Mouse (Mus musculus) layer of hippocampus, postnatal 36 days (tissue): Measurements from ENCODE around the gene Bard1. TPM values are rescaled to one million over a fixed set of nuclear protein-coding genes. Genes with fewer than 3 reads are reported as not detected.

ENCODE experiments used
- DNase-seq, 2 experiments: peaks; one replicate each; pipeline ENCODE4 v3.0.0; 2022
- total RNA-seq, 2 experiments: library from RNA; stranded (reverse); gene quantifications; 2 replicates each; pipeline ENCODE4 v1.2.3; 2021

Bard1 gene
- total RNA-seq, 2 experiments from 2014 or later, result 0.55 to 0.66 TPM

DNA sequence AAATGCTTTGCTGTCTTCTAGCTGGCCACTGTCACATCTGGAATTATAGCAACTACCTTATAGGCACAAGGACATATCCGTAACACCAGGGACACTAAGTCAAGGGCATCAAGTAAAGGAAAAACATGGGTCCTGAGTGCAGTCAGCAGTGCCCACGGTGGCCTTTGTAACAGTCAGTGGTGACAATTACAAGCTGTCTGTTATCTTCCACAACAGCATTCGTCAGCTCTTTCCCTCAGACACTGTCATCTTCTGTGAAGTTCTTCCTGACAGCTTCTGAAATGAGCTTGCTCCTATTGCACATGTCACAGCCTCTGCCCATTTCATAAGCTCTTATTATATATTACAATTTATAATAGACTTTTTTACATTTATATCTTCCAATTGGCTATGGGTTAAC is 50.7 kb downstream of the Bard1 start:
- DNase-seq, result no peak

DNA sequence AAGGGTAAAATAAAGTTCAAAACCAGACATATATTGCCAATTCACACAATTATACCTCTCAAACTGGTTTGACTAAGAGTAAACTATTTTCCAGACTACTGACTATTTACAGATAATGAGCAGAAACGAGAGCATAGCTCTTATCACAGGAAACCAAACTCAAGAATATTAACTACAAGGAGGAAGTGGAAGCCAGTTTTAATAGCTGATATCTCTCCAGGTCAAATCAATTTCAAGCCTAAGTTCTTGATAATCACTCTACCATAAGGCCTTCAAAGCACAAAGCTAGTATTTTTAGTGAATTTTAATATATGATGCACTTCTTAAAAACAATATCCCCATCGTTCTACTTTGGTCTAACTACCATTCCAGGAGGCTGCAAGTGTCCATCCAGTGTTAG is 57.8 kb downstream of the Bard1 start:
- no peak for DNase-seq

DNA sequence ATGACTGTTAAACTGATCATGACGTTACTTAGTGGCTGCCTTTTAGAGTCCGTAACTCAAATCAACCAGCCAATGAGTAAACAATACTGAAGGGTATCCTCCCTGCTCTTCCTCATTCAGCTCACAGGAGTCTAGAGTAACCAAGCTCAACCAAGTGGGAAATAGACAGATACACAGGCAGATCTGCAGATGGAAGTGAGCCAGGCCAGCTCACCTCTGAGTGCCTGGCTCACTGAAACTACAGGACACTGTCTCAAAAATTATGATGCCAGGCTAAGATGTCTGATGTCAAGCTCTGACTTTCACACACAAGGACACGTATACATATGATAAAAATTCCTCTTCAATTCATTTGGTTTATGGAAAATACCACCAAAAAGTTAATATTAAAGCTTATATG is 59.0 kb downstream of the Bard1 start:
- no peak for DNase-seq

DNA sequence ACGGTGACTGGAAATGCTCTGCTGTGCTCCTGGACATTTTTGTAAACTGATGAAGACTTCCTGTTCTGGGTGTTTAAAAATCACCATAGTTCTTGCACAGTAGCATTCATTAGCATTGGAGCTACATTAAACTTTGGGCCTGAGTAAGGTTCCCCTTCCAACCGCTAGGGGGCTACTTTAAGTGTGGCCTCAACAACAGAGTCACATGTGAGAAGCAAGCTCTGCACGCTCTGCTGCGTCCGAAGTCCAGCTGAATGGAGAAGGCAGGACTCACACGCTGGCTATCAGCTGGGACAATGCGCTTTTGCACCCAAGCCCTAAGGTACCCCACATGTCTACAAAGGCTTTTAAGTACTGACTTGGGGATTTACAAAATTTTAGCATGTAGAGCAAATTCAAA is 65.9 kb downstream of the Bard1 start:
- no peak for DNase-seq

DNA sequence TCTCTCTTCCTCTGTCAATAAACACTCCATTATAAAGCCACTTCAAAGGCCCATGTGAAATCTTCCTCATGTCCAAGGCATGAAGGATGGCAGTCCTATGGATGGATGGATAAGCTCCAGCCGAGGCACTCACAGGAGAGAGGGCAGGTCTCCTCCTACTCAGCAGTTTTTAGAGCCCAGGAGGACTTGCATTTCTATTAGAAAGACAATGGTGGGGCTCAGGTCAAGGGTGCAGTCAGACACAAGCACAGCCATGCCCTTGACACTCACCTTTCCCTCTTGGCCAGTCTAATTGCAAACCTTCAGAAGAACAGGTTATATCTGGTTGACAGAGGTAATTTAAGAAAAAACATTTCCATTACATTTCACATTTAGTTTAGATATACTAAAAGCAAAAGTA is 67.4 kb downstream of the Bard1 start:
- DNase-seq, result no peak

DNA sequence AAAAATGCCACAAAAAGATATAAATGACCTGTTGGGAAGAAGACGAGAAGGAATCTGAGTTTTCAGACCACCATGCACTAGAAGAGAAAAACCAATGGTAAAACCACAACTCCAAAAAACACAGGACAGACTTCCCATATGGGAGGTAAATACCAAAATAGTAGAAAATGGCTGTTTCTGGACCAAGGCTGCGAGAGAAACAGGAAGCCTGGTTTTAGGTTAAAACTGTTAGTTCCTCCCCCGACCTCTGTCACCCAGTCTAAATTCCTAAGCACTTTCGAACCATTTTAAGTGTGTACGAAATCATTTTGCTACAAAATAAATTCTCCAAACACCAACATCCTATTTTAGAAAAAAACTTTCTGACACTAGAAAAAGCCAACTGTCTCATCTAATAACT is 80.2 kb downstream of the Bard1 start:
- DNase-seq, result no peak

DNA sequence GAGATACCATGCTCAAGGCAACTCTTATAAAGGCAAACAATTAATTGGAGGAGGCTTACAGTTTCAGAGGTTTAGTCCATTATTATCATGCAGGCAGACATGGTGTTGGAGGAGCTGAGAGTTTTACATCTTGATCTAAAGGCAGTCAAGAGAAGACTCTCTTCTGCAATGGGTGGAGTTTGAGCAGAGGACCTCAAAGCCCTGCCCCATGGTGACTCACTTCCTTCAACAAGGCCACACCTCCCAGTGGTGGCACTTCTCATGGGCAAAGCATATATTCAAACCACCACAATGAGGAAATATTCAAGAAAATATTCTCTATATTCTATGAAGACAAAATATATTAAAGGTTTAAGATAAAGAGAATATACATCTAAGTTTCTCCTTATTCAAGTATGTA is 88.6 kb downstream of the Bard1 start:
- DNase-seq, result no peak

DNA sequence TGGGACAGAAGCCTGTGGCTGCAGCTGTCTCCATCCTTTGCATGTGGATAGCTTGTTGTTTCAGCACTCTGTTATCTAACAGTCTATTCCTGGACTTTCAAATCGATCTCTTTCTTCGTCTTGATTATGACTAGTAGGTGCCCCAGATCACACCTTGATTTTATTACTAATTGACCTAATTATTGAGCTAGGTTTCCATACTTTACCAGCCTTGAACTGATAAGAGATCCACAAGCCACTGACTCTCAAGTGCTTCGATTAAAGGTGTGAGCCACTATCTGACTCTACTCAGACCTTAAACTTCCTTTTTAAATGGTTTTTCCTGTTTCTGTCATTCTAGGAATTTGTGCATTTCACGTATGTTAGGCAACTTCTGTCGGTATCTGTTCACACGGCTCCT is 96.9 kb downstream of the Bard1 start:
- DNase-seq, result no peak

DNA sequence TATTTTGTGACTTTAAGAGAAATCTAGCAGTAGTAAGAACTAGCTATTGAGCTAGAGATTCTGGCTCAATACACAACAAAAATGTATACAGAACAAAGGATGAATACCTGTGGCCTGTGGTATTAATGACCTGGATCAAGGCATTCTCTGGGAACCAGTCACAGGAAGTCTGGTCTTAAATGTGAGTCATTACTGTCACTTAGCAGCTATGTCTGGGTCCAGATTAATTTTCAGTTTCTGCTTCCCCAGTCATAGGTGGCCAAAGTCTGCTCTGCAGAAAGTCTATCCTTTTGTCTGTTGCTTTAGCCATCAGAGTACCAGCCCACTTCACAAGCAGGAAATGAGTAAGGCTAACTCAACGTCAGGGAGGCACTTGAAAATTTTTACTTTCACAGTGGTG is 98.8 kb downstream of the Bard1 start:
- DNase-seq, result no peak

DNA sequence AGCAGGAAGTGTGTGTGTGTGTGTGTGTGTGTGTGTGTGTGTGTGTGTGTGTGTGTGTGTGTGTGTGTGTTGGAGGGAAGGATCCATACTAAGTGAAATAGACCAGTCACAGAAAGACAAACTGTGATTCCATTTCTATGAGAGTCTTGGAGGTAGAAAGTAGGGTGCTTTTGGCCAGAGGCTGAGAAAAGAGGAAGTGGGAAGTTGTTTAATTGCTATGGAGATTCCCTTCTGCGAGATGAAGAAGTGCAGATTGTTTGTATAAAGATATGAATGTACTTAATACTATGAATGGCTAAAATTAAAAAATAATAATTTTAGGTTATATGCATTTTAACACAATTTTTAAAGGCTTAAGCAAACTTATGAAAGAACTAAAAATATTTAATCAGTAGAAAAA is 99.2 kb downstream of the Bard1 start:
- no peak for DNase-seq

DNA sequence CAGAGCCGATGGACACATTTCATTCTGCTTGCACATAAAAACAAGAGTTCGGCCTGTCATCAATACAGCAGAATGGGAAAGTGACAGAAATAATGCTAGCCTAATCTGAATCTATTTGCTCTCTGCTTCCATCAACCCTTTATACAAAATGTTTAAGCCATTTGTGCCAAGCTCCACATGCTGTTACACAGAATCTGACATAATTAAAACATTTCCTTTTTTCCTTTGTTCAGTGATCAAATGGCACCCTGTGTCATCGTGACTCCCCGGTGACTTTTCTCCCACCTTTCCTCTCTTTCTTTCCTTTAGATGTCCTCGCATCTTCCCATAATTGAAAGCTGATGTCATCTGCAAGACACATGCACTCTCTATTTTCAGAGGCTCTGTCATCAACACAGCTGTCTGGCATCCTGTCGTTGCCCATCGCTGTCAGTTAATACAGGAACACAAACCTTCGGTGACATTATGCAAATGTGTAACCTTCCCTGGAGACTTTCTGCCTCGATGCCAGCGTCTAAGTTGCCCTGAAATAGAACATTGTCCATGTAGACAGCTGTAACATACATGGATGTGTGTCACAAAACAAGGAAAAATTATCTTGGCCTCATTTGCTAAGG is 105.5 kb downstream of the Bard1 start:
- DNase-seq, result peak in 1 of 2 experiments; percentile 8

DNA sequence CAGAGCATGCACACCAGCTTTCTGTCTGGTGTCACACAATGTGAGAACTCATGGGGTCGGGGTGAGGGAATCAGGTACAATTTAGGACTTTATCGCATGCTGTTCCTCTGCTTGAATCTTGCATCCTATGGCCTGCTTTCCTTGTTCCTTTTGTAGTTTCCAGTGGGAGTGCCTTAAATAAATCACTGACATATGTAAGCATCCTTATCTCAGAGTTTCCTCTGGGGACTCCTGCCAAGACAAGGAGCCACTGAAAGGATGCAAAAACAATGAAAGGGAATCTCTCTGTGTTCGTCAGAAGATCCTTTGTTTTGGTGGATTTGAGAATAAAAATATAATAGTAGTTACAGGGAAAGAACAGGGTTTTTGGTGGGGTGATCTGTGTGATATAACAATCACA is 106.2 kb downstream of the Bard1 start:
- DNase-seq, result no peak
